Mouse (Mus musculus) kidney, adult 2 months (tissue): ENCODE measurements around the gene Wfdc15a. TPM values are rescaled to one million over a fixed set of nuclear protein-coding genes. Genes with fewer than 3 reads are reported as not detected.

ENCODE experiments used
- DNase-seq: peaks from one replicate; pipeline ENCODE4 v3.0.0; 2021
- H3K27ac ChIP-seq: fragments of 200-500 bp; 2 replicates; pipeline ENCODE4 v1.5.1; 2012; ENCODE audit warnings: low read depth, low read length, control low read depth, inconsistent platforms; ENCODE audit not compliant: insufficient read depth
- H3K27me3 ChIP-seq: fragments of 200-500 bp; replicated peaks from 2 replicates; pipeline ENCODE4 v1.6.1; 2012; ENCODE audit warnings: mild to moderate bottlenecking, moderate library complexity, low read length, inconsistent platforms; ENCODE audit not compliant: control insufficient read depth, insufficient read depth
- H3K36me3 ChIP-seq: fragments of 200-500 bp; 2 replicates; pipeline ENCODE4 v1.6.1; 2012; ENCODE audit warnings: mild to moderate bottlenecking, moderate library complexity, low read length, inconsistent platforms; ENCODE audit not compliant: control insufficient read depth, insufficient read depth
- H3K4me1 ChIP-seq: fragments of 200-500 bp; 2 replicates; pipeline ENCODE4 v1.6.1; 2011; ENCODE audit warnings: low read length; ENCODE audit not compliant: control insufficient read depth, insufficient read depth
- H3K4me3 ChIP-seq: fragments of 200-500 bp; 2 replicates; pipeline ENCODE4 v1.5.1; 2011; ENCODE audit warnings: mild to moderate bottlenecking, low read depth, low read length, control low read depth; ENCODE audit not compliant: insufficient read depth
- CTCF ChIP-seq: fragments of 200-500 bp; conservative IDR thresholded peaks from 2 replicates; pipeline ENCODE4 v1.5.1; 2011; ENCODE audit warnings: low read depth, mild to moderate bottlenecking, control low read depth, low read length, moderate library complexity, mixed read lengths; ENCODE audit not compliant: insufficient read depth, insufficient read length
- POLR2A ChIP-seq: fragments of 200-500 bp; IDR thresholded peaks from one replicate; pipeline ENCODE4 v1.6.1; 2011; ENCODE audit warnings: low read depth, low read length, control low read depth
- WGBS: fragments of 180-500 bp; shearing (Covaris S2); methylation state at CpG from one replicate; pipeline ENCODE4 v1.1.7; 2018; 5-methylcytosine and 5-hydroxymethylcytosine counted together
- polyA plus RNA-seq: library from polyadenylated mRNA; depleted of rRNA; stranded (reverse); fragments of >200 nt; gene quantifications from 2 replicates; pipeline ENCODE4 v1.2.3, GENCODE M21; 2012

Gene Wfdc15a
- polyA plus RNA-seq, 1 experiment = 0.20 TPM

GRCm38 (mm10) chr2:164175850-164176249 is 24.1 kb downstream of the Wfdc15a start:
- DNase-seq = no peak
- no peak overlapping the region for H3K27ac ChIP-seq
- WGBS = 86% methylated on average over 3 of the region's 3 CpGs
- H3K27me3 ChIP-seq = peaks cover 1% of the 10 kb centered on the region; the same call in 1 of the 2 replicates
- H3K4me1 ChIP-seq = no peaks in the 10 kb centered on the region
- no peaks in the 10 kb centered on the region for H3K36me3 ChIP-seq
- no peak overlapping the region for H3K4me3 ChIP-seq
- TF ChIP-seq CTCF = no peak
- no peak for TF ChIP-seq POLR2A

DNA sequence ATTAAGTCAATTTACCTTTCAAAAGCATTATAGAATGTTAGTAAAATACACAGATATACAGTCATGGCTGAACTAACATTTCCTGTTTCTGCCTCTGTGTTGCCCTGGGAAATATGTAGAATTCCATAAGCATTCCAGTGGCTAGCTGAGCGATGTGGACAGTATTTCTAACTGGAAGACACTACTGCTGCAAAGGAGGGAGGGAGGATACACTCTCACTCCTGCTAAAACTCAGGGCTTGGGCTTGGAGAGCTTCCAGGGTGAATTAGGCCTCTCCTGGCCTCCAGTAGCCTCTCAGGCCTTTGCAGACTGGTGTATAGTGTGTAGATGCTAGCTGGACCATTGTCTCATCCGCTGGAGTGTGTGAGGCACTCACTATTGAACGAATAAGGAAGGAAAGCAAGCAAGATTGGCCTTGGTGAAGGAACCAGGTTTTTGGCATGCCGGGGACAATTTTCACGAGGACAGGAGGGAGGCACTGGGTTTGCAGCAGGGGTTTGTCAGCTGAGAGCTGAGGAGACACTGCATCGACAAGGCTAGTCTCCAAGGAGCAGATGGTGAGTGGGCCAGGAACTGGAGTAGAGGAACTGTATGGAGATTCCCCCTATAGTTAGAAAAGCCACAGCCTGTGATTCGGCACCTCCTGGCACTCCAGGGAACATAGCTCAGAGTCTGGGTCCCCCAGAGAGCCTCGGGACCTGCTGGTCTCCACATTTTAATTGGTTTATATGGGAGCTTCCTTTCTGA is 25.1 kb downstream of the Wfdc15a start:
- whole genome bisulfite sequencing = 77% methylated on average over 8 of the region's 8 CpGs
- Histone ChIP-seq H3K27ac (no peak overlapping the region), H3K27me3 (peaks cover 1% of the 10 kb centered on the region; the same call in 1 of the 2 replicates), H3K4me1 (no peaks in the 10 kb centered on the region), H3K36me3 (no peaks in the 10 kb centered on the region), H3K4me3 (no peak overlapping the region)
- no peak for DNase-seq
- TF ChIP-seq POLR2A (no peak), CTCF (no peak)

GRCm38 (mm10) chr2:164173394-164173793 is 26.5 kb downstream of the Wfdc15a start:
- Histone ChIP-seq H3K36me3 (no peaks in the 10 kb centered on the region), H3K27me3 (peaks cover 1% of the 10 kb centered on the region; the same call in 1 of the 2 replicates), H3K27ac (no peak overlapping the region), H3K4me1 (no peaks in the 10 kb centered on the region), H3K4me3 (no peak overlapping the region)
- DNase-seq = no peak
- TF ChIP-seq POLR2A (no peak), CTCF (no peak)
- WGBS = 64% methylated on average over 3 of the region's 3 CpGs

DNA sequence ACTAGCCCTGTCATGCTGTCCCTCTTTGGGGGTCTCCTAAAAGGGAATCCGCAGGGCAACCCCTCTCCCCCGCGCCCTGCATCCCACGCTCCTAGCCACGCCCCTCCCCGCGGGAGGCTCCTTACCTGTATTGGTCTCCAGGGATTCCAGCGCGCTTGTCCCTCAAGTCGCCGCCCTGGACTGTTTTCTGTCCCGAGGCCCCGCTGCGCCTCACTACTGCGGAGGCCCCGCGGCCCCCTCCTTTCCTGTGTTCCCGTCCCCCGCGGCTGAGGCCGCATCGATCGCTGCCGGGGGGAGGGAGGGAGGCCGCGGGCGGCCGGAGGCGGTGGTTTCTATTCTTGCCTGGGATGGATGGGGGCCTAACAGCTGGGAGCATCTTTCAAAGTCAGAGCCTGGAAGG is 29.0 kb downstream of the Wfdc15a start, which contains the start of gene Kcns1:
Gene Kcns1 (minus strand): TSS at position 212 of the 400 bp plus-strand sequence.
- DNase-seq = no peak
- Histone ChIP-seq H3K4me1 (no peaks in the 10 kb centered on the region), H3K36me3 (no peaks in the 10 kb centered on the region), H3K27me3 (peaks cover 2% of the 10 kb centered on the region), H3K27ac (no peak within 1 kb of the TSS), H3K4me3 (no peak within 1 kb of the TSS)
- WGBS = 4% methylated on average over 29 of the region's 29 CpGs
- TF ChIP-seq POLR2A (no peak), CTCF (no peak)

- Histone ChIP-seq H3K4me1 (no peaks in the 10 kb centered on the region), H3K36me3 (no peaks in the 10 kb centered on the region), H3K4me3 (no peak overlapping the region), H3K27me3 (peaks cover 2% of the 10 kb centered on the region), H3K27ac (no peak overlapping the region)
- TF ChIP-seq CTCF (no peak), POLR2A (no peak)
- DNase-seq = no peak
- WGBS = 14% methylated on average over 11 of the region's 11 CpGs
These were observed 29.6 kb downstream of the Wfdc15a start for GRCm38 (mm10) chr2:164170326-164170725.

DNA sequence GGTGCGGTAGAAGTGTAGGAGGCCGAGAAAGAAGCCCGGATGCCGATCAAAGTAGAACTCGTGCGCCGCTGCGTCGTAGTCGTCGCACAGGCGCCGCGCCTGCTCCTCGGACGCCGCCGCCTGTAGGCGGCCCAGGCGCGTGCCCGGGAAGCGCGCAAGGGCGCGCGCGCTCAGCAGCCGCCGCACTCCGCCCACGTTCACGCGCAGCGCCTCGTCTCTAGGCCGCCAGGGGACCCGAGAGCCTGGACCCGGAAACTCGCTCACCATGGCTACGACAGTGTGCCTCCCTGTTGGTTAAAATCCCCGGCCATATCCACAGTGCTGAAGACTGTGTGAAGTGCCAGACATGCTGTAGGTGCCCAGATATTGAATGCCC is 31.4 kb downstream of the Wfdc15a start:
- Histone ChIP-seq H3K27ac (no peak overlapping the region), H3K36me3 (no peaks in the 10 kb centered on the region), H3K27me3 (peaks cover 2% of the 10 kb centered on the region), H3K4me1 (no peaks in the 10 kb centered on the region), H3K4me3 (no peak overlapping the region)
- 11% methylated on average over 41 of the region's 42 CpGs for WGBS
- no peak for DNase-seq
- TF ChIP-seq POLR2A (no peak), CTCF (no peak)

DNA sequence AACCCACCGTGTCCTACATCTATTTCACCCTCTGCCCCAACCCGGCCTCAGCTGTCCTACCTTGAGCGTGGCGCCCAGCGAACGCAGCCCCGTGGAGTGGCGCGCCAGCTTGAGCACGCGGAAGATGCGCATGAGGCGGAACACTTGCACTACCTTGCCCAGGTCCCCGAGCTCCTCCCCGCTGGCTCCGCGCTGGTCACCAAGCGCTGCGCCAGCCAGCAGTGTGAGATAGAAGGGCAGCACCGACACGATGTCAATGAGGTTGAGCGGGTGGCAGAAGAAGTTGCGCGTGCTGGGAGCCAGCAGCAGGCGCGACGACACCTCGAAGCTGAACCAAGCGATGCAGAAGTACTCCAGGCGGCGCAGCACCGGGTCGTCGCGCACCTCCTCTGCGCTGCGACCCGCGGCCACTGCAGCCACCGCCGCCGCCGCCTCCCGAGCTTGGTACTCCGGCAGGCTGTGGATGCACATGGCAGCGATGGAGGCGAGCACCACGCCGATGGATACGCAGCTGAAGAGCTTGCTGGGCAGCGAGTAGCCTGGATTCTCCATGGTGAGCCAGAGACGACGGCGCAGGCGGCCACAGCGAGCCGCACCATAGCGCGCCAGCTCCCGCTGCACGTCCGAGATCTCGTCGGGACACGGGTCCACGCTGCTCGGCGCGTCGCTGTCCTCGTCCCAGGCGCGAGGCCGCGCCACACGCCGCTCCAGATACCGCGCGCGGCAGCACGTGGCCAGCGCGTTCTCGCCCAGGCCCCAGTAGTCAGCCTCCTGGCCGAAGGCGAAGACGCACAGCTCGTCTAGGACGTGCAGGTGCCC is 32.0 kb downstream of the Wfdc15a start:
- Histone ChIP-seq H3K36me3 (no peaks in the 10 kb centered on the region), H3K27ac (no peak overlapping the region), H3K27me3 (peaks cover 2% of the 10 kb centered on the region), H3K4me3 (no peak overlapping the region), H3K4me1 (no peaks in the 10 kb centered on the region)
- DNase-seq = no peak
- WGBS = 13% methylated on average over 90 of the region's 90 CpGs
- TF ChIP-seq POLR2A (no peak), CTCF (no peak)
